Mouse (Mus musculus): ENCODE results near the gene Abi1.
"Not testable (repeated sequence)": the region's sequence is repeated elsewhere in the genome, so short reads cannot be mapped to it uniquely, and the experiment has no call there.

The Abi1 gene

GRCm38 (mm10) chr2:23034692-23035435, 5.2 kb downstream of the Abi1 start:
- DNase-seq (ENCODE audit: low spot score in 2 of 2): no peak

GRCm38 (mm10) chr2:23030631-23031030, 9.4 kb downstream of the Abi1 start:
- no peak for DNase-seq (ENCODE audit: low spot score in 2 of 2)

DNA sequence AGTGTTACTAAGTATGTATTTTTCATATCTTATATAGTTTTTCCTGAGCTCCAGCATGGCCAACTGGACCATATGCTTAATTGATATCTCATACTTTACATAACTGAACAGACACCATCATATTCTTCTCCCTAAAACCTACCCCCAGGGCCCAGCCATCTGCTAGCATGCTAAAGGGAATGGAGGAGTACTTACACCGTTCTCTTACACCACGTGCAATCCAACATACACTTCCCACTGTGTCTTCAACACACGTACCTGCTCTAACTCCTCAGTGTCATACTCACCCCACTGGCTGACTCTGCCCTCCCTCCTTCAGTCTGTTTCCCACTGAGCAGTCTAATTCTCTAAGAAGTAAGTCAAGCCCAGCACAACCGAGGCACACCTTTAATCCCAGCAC, 11.2 kb downstream of the Abi1 start:
- no peak for DNase-seq (ENCODE audit: low spot score in 2 of 2)

GRCm38 (mm10) chr2:23026379-23026778, 13.7 kb downstream of the Abi1 start:
- no peak for DNase-seq (ENCODE audit: low spot score in 2 of 2)

GRCm38 (mm10) chr2:23023714-23024282, 16.2 kb downstream of the Abi1 start:
- no peak for DNase-seq (ENCODE audit: low spot score in 2 of 2)

GRCm38 (mm10) chr2:23023023-23023422, 17.0 kb downstream of the Abi1 start:
- no peak for DNase-seq (ENCODE audit: low spot score in 2 of 2)

DNA sequence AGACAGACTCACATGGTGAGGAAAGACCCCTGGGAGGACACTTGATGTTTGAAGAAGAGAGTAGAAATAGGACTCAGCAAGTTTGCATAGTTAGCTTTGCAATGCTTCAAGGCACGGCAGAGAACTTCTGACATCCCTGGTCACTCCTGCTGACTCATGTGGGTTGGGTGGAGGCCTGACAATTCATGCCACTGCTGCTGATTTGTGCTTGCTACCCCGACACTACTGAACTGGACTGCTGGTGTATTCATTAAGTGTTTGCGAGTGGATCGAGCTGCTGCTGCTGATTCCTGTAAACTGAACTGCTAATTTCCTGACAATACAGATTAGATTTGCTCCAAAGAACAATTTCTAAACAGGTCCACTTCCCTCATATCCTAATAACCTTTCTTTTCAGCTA, 18.3 kb downstream of the Abi1 start:
- no peak for DNase-seq (ENCODE audit: low spot score in 2 of 2)

GRCm38 (mm10) chr2:23021320-23021719, 18.7 kb downstream of the Abi1 start:
- no peak for DNase-seq (ENCODE audit: low spot score in 2 of 2)

DNA sequence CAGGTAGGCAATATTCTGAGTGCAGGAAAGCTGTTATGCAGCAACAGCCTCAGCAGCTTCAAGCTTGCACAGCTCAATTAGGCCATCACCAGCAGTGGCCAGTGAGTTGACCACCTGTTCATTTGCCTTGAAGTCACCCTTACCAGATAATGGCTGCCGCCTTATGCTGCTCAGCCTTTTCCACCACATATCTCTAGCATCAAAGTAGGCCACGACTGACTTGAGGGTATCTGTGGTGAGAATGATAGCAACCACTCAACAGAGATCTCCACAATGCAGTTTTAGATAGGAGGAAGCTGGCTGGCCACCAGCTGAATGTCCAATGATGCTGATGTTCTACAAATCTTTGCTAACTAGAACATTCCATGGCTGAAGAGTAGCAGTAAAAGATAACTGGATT, 20.9 kb downstream of the Abi1 start:
- no peak for DNase-seq (ENCODE audit: low spot score in 2 of 2)

- no peak for DNase-seq (ENCODE audit: low spot score in 2 of 2)
Observed at GRCm38 (mm10) chr2:23016121-23016520, 23.9 kb downstream of the Abi1 start.

DNA sequence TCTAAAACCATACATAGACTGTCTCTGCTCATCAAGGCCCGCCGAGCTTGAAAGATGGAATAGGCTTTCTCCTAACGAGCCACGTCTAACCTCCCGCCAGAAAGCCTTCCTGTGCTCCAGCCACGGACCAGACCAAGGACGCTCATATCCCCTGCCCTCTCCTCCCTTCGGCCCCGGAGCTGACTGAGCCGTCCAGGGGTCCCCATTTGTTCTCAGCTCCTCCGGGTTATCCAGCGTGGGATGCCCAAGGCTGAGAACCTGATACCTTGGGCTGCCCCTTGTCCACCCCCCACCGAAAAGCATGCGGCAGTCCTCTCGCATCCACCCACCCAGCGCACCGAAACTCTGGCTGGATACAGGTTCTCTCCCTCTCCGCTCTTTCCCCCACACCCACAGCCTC, 24.7 kb downstream of the Abi1 start:
- DNase-seq (ENCODE audit: low spot score in 2 of 2): no peak

DNA sequence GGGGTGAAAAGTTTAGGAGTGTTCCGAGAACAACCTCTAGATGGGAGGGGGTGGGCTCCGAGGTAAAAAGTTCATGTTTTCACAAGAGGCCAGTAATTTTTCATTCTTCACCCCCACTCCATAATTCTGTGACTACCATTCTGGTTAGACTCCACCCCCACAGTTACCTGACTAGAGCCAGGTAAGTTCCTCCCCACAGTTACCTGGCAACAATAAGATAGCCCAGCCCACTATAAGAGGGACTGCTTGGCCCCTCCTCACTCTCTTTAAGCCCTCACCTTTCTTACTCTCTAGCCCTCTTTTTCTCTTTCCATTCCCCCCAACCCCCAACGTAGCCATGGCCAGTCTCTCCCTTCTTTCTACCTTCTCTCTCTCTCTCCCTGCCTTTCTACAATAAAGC, 25.1 kb downstream of the Abi1 start:
- not testable (repeated sequence) for DNase-seq (ENCODE audit: low spot score in 2 of 2)

- DNase-seq (ENCODE audit: low spot score in 2 of 2): no peak
Observed at GRCm38 (mm10) chr2:23008256-23008655, 31.8 kb downstream of the Abi1 start.

- no peak for DNase-seq (ENCODE audit: low spot score in 2 of 2)
Observed at GRCm38 (mm10) chr2:23007577-23007976, 32.5 kb downstream of the Abi1 start.

DNA sequence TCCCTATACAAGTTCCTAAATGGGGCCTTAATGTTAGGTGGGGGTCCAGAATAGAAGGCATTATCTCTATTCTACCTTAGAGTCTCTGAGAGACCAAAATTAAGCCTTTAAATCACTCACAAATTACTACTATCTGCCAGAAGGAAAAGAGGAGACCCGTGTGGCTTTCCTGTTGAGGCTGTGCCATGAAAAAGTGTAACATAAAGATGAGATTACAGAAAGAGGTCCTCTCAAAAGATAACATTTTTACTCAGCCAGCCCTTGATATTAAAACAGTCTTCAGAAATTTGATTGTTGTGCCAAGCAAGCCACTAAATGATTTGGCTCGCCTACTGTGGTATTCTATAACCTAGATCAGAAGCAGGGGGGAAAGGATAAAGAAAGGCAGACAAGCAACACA, 32.9 kb downstream of the Abi1 start:
- no peak for DNase-seq (ENCODE audit: low spot score in 2 of 2)

- DNase-seq (ENCODE audit: low spot score in 2 of 2): no peak
Observed at GRCm38 (mm10) chr2:23006219-23006618, 33.8 kb downstream of the Abi1 start.

DNA sequence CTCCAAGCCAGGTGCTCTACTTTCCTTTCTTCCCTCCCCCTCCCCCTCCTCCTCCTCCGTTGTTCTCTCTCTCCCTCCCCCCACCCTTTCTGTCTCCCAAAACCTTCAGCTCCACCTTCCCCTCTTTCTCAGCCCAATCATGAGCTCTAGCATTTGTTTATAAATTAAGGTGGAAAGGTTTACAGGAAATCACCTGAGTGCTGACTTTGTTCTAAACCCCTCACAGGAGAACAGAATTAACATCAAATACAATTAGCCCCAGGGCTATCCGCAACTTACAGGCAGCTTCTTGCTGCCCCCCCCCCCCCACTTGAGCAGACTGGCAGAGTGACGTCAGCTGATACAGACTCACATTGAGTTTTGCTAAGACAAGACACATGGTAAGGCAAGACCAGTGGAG, 37.4 kb downstream of the Abi1 start:
- DNase-seq (ENCODE audit: low spot score in 2 of 2): no peak

GRCm38 (mm10) chr2:22999620-23000019, 40.4 kb downstream of the Abi1 start:
- DNase-seq (ENCODE audit: low spot score in 2 of 2): no peak

- no peak for DNase-seq (ENCODE audit: low spot score in 2 of 2)
Observed at GRCm38 (mm10) chr2:22998804-22999203, 41.2 kb downstream of the Abi1 start.

GRCm38 (mm10) chr2:22998015-22998414, 42.0 kb downstream of the Abi1 start:
- no peak for DNase-seq (ENCODE audit: low spot score in 2 of 2)

DNA sequence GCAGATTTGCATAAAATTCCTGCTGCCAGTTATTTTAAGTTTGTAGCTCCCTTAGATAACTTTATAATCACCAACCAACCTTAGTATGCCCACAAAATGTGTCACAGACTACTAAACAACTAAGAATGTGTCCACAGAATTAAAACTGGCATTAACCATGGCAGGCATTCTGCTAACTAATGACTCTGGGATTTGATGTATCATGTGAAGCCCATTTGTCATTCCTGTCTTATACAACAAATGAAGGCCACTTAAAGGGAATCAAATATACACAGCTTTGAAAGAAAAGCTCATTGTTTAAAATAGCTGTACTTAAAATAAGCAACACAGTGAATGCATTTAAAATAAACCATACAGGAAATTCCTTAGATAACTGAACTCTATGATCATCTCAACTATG, 44.0 kb downstream of the Abi1 start:
- no peak for DNase-seq (ENCODE audit: low spot score in 2 of 2)

- no peak for DNase-seq (ENCODE audit: low spot score in 2 of 2)
Observed at GRCm38 (mm10) chr2:22985973-22986657, 53.9 kb downstream of the Abi1 start.

DNA sequence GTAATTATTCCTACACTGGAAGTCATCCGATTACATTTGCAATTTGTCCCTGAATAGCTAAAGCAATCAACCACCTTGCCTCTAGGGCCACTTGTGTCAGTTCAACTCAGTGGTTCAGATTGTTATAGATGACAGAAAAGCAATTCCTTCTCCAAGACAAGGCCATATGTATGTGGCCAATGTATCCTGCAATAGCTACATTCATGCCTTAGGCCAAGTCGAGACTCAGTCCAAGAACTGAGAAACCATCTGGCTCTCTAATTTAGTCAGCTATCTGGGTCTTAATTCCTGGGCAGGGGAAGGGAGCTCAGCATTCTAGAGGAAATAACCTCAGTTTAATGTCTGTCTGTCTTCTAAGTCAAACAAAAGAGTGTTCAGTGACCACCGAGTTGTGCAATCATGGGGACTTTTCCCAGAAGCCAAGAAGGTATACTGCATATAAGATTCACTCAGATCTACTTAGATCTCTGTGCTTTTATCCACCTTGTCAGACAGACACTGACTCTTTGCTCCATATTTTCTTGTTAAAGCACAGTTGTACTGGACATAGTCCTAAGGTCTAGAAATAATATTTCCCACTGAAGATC, 62.6 kb downstream of the Abi1 start:
- DNase-seq (ENCODE audit: low spot score in 2 of 2): no peak
